ENCODE assay signal across 1 mouse cellular context in the genomic region with DNA sequence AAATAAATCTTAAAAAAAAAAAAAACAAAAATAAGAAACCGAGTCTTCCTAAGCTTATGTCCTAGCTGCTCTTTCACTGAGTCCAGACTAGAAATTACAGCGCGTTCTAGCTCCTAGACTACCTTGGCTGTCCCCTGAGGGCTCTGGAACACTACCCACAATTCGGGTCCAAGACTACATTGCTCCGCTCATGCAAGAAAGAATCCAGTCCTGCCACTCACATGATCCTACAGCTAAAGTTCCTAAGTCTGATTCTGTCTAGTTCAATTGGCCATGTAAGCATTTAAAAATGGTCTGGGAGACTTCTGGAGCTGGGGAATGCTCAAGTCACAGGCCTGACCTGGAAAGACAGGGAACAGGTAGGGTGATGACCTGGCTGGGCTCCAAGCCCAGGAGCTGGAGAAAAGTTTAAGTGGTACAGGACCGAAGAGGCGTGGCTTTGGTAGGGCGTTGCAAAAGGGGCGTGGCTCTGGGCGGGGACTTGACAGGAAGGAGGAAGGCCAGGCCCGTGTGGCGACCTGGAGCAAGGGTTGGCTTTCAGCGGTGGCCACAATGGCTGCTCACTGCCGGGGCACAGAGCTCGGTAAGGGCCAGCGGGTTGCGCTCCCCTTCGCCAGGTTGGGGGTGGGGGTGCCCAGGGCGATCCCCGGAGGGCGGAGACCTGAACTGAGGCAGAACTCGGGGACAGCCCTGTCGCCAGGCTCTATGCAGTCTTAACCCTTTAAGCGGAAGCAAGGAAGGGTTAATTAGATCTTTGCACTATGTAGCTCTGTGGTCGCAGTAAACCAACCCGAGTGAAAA.
TF ChIP-seq lines count a peak whose summit lies in the region.

A gene (plus strand): TSS at position 491 of the 801 bp plus-strand sequence.

TF ChIP-seq in CH12.LX, 34 proteins besides CTCF, POLR2A, EP300 and RAD21 (continued from another document):
- no peak for TF ChIP-seq ETS1 (conservative IDR thresholded peaks at IDR 0.05; ENCODE audit: low read depth, low read length)
- peak; percentile 14; the same call in 1 of the 2 replicates for TF ChIP-seq SIN3A (IDR thresholded peaks at IDR 0.05; ENCODE audit: low read length)
- TF ChIP-seq JUND (conservative IDR thresholded peaks at IDR 0.05; ENCODE audit: low read depth, low read length) = no peak
- 0 out of 2 replicates have a peak, but pooled peaks have one; percentile 30 for TF ChIP-seq NRF1 (IDR thresholded peaks at IDR 0.05; ENCODE audit: low read depth, low read length)
- no peak for TF ChIP-seq ZNF384 (IDR thresholded peaks at IDR 0.05; ENCODE audit: low read depth, low read length)
- no peak for TF ChIP-seq PAX5 (IDR thresholded peaks at IDR 0.05; ENCODE audit: low read length)
- TF ChIP-seq BHLHE40 (IDR thresholded peaks at IDR 0.05; ENCODE audit: low read depth, low read length) = no peak
- TF ChIP-seq GABPA (IDR thresholded peaks at IDR 0.05; ENCODE audit: insufficient replicate concordance, low read depth, low read length) = no peak
- TF ChIP-seq USF1 (IDR thresholded peaks at IDR 0.05; ENCODE audit: low read depth, low read length) = no peak
- TF ChIP-seq POLR2AphosphoS2 (IDR thresholded peaks at IDR 0.05; ENCODE audit: low read depth, low read length) = peak; percentile 88; the same call in 1 of the 2 replicates
- TF ChIP-seq MYC (IDR thresholded peaks at IDR 0.05; ENCODE audit: low read depth, low read length) = no peak
- peak; percentile 92 for TF ChIP-seq NELFE (IDR thresholded peaks at IDR 0.05; ENCODE audit: low read depth, low read length)
- TF ChIP-seq TCF12 (IDR thresholded peaks at IDR 0.05; ENCODE audit: low read depth, low read length) = peak; percentile 89
- TF ChIP-seq JUN (IDR thresholded peaks at IDR 0.05; ENCODE audit: insufficient read depth, low read depth, low read length) = no peak
- TF ChIP-seq RCOR1 (conservative IDR thresholded peaks at IDR 0.05; ENCODE audit: low read depth, low read length) = no peak
- TF ChIP-seq MAX (IDR thresholded peaks at IDR 0.05; ENCODE audit: low read length) = no peak; the same call in 1 of the 2 replicates
- no peak for TF ChIP-seq ZC3H11A (IDR thresholded peaks at IDR 0.05; ENCODE audit: low read depth, low read length)
- no peak for TF ChIP-seq SMC3 (IDR thresholded peaks at IDR 0.05; ENCODE audit: low read depth, low read length)
- TF ChIP-seq UBTF (IDR thresholded peaks at IDR 0.05; ENCODE audit: low read depth, low read length) = no peak
- 0 out of 2 replicates have a peak, but pooled peaks have one; percentile 38 for TF ChIP-seq MEF2A (IDR thresholded peaks at IDR 0.05; ENCODE audit: borderline replicate concordance, low read depth, low read length)
